Comparison of ENCODE assay signal across 10 mouse cellular contexts in the genomic region with DNA sequence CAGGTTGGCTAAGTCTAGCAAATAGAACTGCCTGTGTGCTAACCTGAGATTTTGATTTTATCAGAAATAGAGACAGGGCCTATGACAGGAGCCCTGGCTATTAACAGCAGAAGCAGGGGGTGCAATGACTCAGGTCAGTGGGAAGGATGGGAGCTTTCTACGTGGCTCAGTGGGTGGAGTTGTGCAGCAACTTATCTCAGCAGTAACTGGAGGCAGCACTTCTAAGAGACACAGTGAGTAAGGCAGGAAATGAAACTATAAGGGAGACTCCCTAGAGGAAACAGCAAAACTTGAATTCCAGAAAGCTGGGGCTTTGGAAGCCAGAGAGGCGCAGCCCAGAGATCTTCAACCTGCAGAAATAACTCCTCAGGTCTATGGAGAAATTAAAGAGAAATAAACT. TPM values are rescaled to one million over a fixed set of nuclear protein-coding genes. Genes with fewer than 3 reads are reported as not detected.
DNase-seq lines count a peak whose midpoint lies in the region; ATAC-seq and TF ChIP-seq lines count a peak whose summit lies in the region.
"Had no signal": no experiment of that assay in that cellular context is flagged by ENCODE, and none has a peak within 500 bp of the region (broad histone marks: within the 10 kb centered on the region; RNA-seq: fewer than 3 reads in every experiment).

No protein-coding gene starts in this region.

- H3K36me3 ChIP-seq in liver, embryonic 14.5 days (replicated peaks; ENCODE audit: control insufficient read depth, insufficient read depth, low read depth) = no peaks in the 10 kb centered on the region
- H3K36me3 ChIP-seq in hindbrain, embryonic 14.5 days (replicated peaks; ENCODE audit: control insufficient read depth, insufficient read depth) = no peaks in the 10 kb centered on the region
- H3K36me3 ChIP-seq: embryonic facial prominence, embryonic 12.5 days; limb, embryonic 12.5 days had no signal

- WGBS in liver, embryonic 14.5 days (ENCODE audit: insufficient replicate concordance) = 8% methylated on average over 2 of the region's 2 CpGs
- WGBS in hindbrain, embryonic 14.5 days = 63% methylated on average over 2 of the region's 2 CpGs

- TF ChIP-seq EP300 in liver, embryonic 14.5 days (IDR thresholded peaks at IDR 0.05; ENCODE audit: low read depth) = no peak

- H3K4me1 ChIP-seq in liver, embryonic 14.5 days (replicated peaks; ENCODE audit: control insufficient read depth in 2 of 2, insufficient read depth in 2 of 2, low read length in 1 of 2) = peaks cover 3 to 8% of the 10 kb centered on the region in 2 experiments; a peak in 2 of 4 replicates
- H3K4me1 ChIP-seq in hindbrain, embryonic 14.5 days (replicated peaks; ENCODE audit: control insufficient read depth, insufficient read depth, low read length) = no peaks in the 10 kb centered on the region
- H3K4me1 ChIP-seq: embryonic facial prominence, embryonic 12.5 days had no signal

- H3K27ac ChIP-seq in liver, embryonic 14.5 days = no peak overlapping the region
- H3K27ac ChIP-seq in hindbrain, embryonic 14.5 days = no peak overlapping the region
- H3K27ac ChIP-seq: embryonic facial prominence, embryonic 12.5 days; limb, embryonic 12.5 days had no signal

- TF ChIP-seq CTCF in liver, embryonic 14.5 days (IDR thresholded peaks at IDR 0.05; ENCODE audit: low read depth) = no peak

- H3K27me3 ChIP-seq in liver, embryonic 14.5 days (ENCODE audit: control insufficient read depth, insufficient read depth, low read length) = no peaks in the 10 kb centered on the region; the same call in 1 of the 2 replicates
- no peaks in the 10 kb centered on the region for H3K27me3 ChIP-seq in hindbrain, embryonic 14.5 days (ENCODE audit: control insufficient read depth, insufficient read depth, low read length)
- H3K27me3 ChIP-seq: embryonic facial prominence, embryonic 12.5 days; limb, embryonic 12.5 days had no signal

- peak overlapping the region; percentile 16; the same call in 1 of the 2 replicates for H3K4me2 ChIP-seq in liver, embryonic 14.5 days (ENCODE audit: low read depth)
- H3K4me2 ChIP-seq in hindbrain, embryonic 14.5 days (replicated peaks) = no peak overlapping the region
- H3K4me2 ChIP-seq: embryonic facial prominence, embryonic 12.5 days; limb, embryonic 12.5 days had no signal

- peak; percentile 63 for DNase-seq in urinary bladder, postnatal 14 days (ENCODE audit: low spot score)
- DNase-seq in urinary bladder, postnatal 25 days (ENCODE audit: low spot score) = no peak
- peak; percentile 96 for DNase-seq in heart, adult 11 months
- peak; percentile 34 to 38 (median 37) for DNase-seq in liver, embryonic 14.5 days (ENCODE audit: low read depth in 3 of 3, low spot score in 3 of 3)
- DNase-seq in yolk sac, embryonic 10.5 days (ENCODE audit: low spot score) = peak; percentile 19
- no peak for DNase-seq in layer of hippocampus, postnatal 14 days (ENCODE audit: low spot score in 2 of 2)
- DNase-seq in thymus, postnatal 14 days = no peak
- DNase-seq in hindbrain, embryonic 14.5 days (ENCODE audit: low spot score) = no peak

- peak; percentile 87 for ATAC-seq in liver, embryonic 14.5 days (ENCODE audit: insufficient read depth)
- ATAC-seq in hindbrain, embryonic 14.5 days (ENCODE audit: low FRiP score) = no peak

- H3K9ac ChIP-seq in liver, embryonic 14.5 days (replicated peaks) = no peak overlapping the region
- no peak overlapping the region for H3K9ac ChIP-seq in hindbrain, embryonic 14.5 days
- H3K9ac ChIP-seq: embryonic facial prominence, embryonic 12.5 days; limb, embryonic 12.5 days had no signal

- H3K9me3 ChIP-seq in liver, embryonic 14.5 days (ENCODE audit: control insufficient read depth, low read length) = no peaks in the 10 kb centered on the region
- no peaks in the 10 kb centered on the region for H3K9me3 ChIP-seq in hindbrain, embryonic 14.5 days (ENCODE audit: control insufficient read depth, low read length)
- H3K9me3 ChIP-seq: embryonic facial prominence, embryonic 12.5 days; limb, embryonic 12.5 days had no signal

- H3K4me3 ChIP-seq in liver, embryonic 14.5 days (ENCODE audit: insufficient read depth in 1 of 2, low read depth in 2 of 2, low read length in 2 of 2) = no peak overlapping the region
- H3K4me3 ChIP-seq in hindbrain, embryonic 14.5 days (replicated peaks; ENCODE audit: low read length) = no peak overlapping the region
- H3K4me3 ChIP-seq: embryonic facial prominence, embryonic 12.5 days; limb, embryonic 12.5 days had no signal

RNA-seq across cellular contexts. Expression of a gene that starts 8.4 kb away (rescaled TPM):
- 4.0 and 5.7 TPM in 2 replicates for polyA plus RNA-seq in liver, embryonic 14.5 days (2012; rRNA removed)
- 11.5 and 13.8 TPM in 2 replicates for polyA plus RNA-seq in liver, embryonic 14.5 days (2014; fragmentation: Nextera tagmentation; extraction: Ambion mirVana)
- 10 to 100 TPM; 56.5 to 59.4 TPM for total RNA-seq in layer of hippocampus, postnatal 14 days (2021)
- polyA plus RNA-seq in hindbrain, embryonic 14.5 days (2014; fragmentation: Nextera tagmentation; extraction: Ambion mirVana) = 82.6 and 85.0 TPM in 2 replicates

Comparison
In these comparisons a context has a peak if more than half of its experiments do, and no peak if none do; other contexts are left out.
1. DNase-seq: peak in urinary bladder, postnatal 14 days (single experiment), heart, adult 11 months (single experiment), liver, embryonic 14.5 days (3 of 3) and yolk sac, embryonic 10.5 days (single experiment); none in urinary bladder, postnatal 25 days (single experiment), layer of hippocampus, postnatal 14 days (0 of 2), thymus, postnatal 14 days (single experiment) and hindbrain, embryonic 14.5 days (single experiment).